Mouse (Mus musculus) ES-E14 (cell line): ENCODE results near the gene Sertad2. TPM values are rescaled to one million over a fixed set of nuclear protein-coding genes. Genes with fewer than 3 reads are reported as not detected.
A peak's percentile ranks its signal among the peaks of the same experiment; 100 is the strongest.

Source experiments
- DNase-seq: peaks from one replicate; pipeline ENCODE4 v3.0.0-alpha.2; 2013; ENCODE audit warnings: low read depth, low spot score
- H3K27ac ChIP-seq: 2 replicates; pipeline ENCODE4 v1.5.1; 2012; ENCODE audit warnings: low read depth, mild to moderate bottlenecking, low read length, moderate library complexity, mixed read lengths; ENCODE audit not compliant: poor library complexity, insufficient read depth, severe bottlenecking
- H3K36me3 ChIP-seq: 2 replicates; pipeline ENCODE4 v1.6.1; 2012; ENCODE audit warnings: mild to moderate bottlenecking, low read length, moderate library complexity, mixed read lengths; ENCODE audit not compliant: control insufficient read depth, poor library complexity, insufficient read depth, severe bottlenecking
- H3K4me1 ChIP-seq, 2 experiments: fragments of 150-350 bp in 1 of 2; sonication (generic) in 1 of 2; 2 replicates each; pipeline ENCODE4 v1.6.1; 2012; ENCODE audit warnings: low read length in 2 of 2, mild to moderate bottlenecking in 1 of 2, mixed read lengths in 1 of 2; ENCODE audit not compliant: control insufficient read depth in 2 of 2, insufficient read depth in 2 of 2, poor library complexity in 1 of 2
- H3K4me3 ChIP-seq, 2 experiments: fragments of 150-350 bp in 1 of 2; sonication (generic) in 1 of 2; 2 replicates each; pipeline ENCODE4 v1.5.1; 2012; ENCODE audit warnings: low read length in 2 of 2, low read depth in 1 of 2, mild to moderate bottlenecking in 1 of 2, mixed read lengths in 1 of 2; ENCODE audit not compliant: insufficient read depth in 1 of 2, poor library complexity in 1 of 2, severe bottlenecking in 1 of 2
- H3K9ac ChIP-seq: 2 replicates; pipeline ENCODE4 v1.6.1; 2012; ENCODE audit warnings: low read depth, mild to moderate bottlenecking, low read length, mixed read lengths; ENCODE audit not compliant: poor library complexity, insufficient read depth, severe bottlenecking
- H3K9me3 ChIP-seq: fragments of 150-350 bp; sonication (generic); 2 replicates; pipeline ENCODE4 v1.6.1; 2012; ENCODE audit warnings: low read depth, mild to moderate bottlenecking, low read length; ENCODE audit not compliant: control insufficient read depth, insufficient read depth
- CHD2 ChIP-seq: IDR thresholded peaks from 2 replicates; pipeline ENCODE4 v1.6.1; 2014; ENCODE audit warnings: mild to moderate bottlenecking, low read depth, low read length, inconsistent platforms
- HCFC1 ChIP-seq: IDR thresholded peaks from 2 replicates; pipeline ENCODE4 v1.6.1; 2012; ENCODE audit warnings: low read length, inconsistent platforms, borderline replicate concordance; ENCODE audit not compliant: insufficient read depth
- MAFK ChIP-seq: IDR thresholded peaks from 2 replicates; pipeline ENCODE4 v1.6.1; 2014; ENCODE audit warnings: mild to moderate bottlenecking, low read depth, low read length, inconsistent platforms; ENCODE audit not compliant: insufficient read depth
- ZC3H11A ChIP-seq: IDR thresholded peaks from 2 replicates; pipeline ENCODE4 v1.6.1; 2012; ENCODE audit warnings: low read depth, mild to moderate bottlenecking, inconsistent platforms, low read length, borderline replicate concordance
- ZNF384 ChIP-seq: IDR thresholded peaks from 2 replicates; pipeline ENCODE4 v1.6.1; 2012; ENCODE audit warnings: low read depth, low read length, inconsistent platforms
- in situ Hi-C, 2 experiments: fragments of 600-800 bp; cut with MboI; formaldehyde crosslinking; loops; one replicate each; pipeline ENCODE4 v1.15.1; 2025; ENCODE audit warnings: low sequenced_read_pairs in 2 of 2, inconsistent platforms in 1 of 2; ENCODE audit not compliant: unreplicated experiment in 2 of 2
- total RNA-seq: library from RNA; depleted of rRNA; stranded (reverse); fragments of 300-350 nt; gene quantifications from 2 replicates; pipeline ENCODE4 v1.2.3, GENCODE M21; 2012

Sertad2 gene
- total RNA-seq, 1 experiment, result 16.0 TPM

DNA sequence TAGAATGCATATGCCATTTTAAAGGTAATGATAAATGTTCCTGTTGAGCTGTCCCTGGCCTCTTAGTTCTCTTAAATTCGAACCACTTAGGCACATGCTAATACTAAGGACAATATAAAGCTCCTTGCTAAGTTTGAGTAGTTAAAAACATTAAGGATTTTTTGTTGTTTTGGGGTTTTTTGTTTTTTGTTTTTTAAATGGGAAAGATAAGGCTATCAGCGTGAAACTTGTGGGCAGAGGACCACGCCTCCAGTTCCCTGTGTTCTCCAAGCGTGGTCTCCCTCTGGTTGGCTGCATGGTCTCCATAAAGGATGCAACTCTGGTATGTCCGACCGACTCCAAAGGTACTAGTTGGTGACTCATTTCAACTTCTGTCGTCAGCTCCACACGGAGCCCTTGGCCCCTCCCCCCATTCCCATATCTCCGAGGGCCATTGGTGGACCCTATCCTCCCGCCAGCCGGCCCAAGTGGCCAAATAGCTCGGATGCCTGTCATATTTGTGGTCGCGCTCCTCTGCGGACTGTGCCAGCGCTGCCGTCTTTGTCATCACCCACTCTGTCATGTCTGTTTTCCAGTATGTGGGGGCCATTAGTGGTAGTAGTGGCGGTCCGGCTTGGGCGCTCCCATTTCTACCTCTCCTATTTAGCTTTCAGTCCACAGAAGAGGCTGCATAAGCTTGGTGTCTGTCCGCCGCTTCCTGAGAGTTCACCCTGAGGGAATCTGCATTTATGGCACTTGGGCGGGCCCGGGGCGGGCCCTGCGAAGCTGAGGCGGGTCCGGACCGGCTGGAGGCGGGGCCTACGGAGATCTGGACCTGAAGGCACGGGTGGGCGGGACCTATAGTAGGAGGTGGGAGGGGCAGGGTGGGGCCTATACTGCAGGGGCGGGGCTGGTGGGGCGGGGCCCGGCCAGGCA, 88.2 kb downstream of the Sertad2 start:
- Histone ChIP-seq H3K4me3 (peak overlapping the region; percentile 71 to 85), H3K4me1 (peaks cover 4 to 12% of the 10 kb centered on the region in 2 experiments; a peak in 2 of 4 replicates), H3K9me3 (no peaks in the 10 kb centered on the region), H3K9ac (peak overlapping the region; percentile 67), H3K36me3 (no peaks in the 10 kb centered on the region), H3K27ac (peak overlapping the region; percentile 67; the same call in 1 of the 2 replicates)
- TF ChIP-seq MAFK, result no peak
- TF ChIP-seq CHD2, result peak; percentile 16; the same call in 1 of the 2 replicates
- TF ChIP-seq ZC3H11A, result no peak
- TF ChIP-seq ZNF384, result no peak
- 0 out of 2 replicates have a peak, but pooled peaks have one; percentile 11 for TF ChIP-seq HCFC1
- in situ Hi-C loops, result loop anchor here in 1 of 2 experiments (25.0 kb wide), 1 partner anchor 169 kb away; no protein-coding TSS in a partner anchor
- DNase-seq, result peak; percentile 92

DNA sequence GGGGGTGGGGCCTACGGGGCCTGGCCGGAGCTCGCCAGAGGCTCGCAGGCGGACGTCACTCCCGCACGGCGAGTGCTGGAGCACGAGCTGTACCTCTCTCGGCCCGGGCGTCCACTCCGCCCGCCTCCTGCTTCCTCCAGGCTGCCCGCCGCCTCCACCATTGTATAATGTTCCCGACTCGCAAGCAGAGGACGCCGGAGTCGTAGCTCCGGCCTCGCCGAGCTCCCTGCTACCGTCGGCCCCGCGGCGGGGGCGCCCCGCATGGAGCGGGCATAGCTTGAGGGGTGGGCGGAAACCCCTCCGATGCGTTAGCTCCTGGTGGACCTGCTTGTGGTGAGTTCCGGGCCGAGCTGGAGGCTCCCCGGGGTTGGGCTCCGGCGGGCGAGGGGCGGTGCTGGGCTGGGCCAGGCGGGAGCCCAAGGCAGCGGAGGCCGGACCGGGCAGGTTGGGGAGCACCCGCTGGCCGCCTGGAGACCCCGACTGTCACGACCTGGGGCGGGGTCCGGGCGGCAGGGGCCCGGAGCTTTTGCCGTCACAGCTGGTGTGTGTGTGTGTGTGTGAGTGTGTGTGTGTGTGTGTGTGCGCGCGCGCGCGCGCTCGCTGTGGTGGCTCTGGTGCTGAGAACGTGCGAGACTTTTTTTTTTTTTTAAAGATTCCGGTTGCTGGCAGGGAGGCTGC, 89.0 kb downstream of the Sertad2 start:
- Histone ChIP-seq H3K36me3 (no peaks in the 10 kb centered on the region), H3K9ac (peak overlapping the region; percentile 83), H3K9me3 (no peaks in the 10 kb centered on the region), H3K27ac (peak overlapping the region; percentile 77), H3K4me3 (peak overlapping the region; percentile 81 to 98), H3K4me1 (peaks cover 6 to 14% of the 10 kb centered on the region in 2 experiments; a peak in 2 of 4 replicates)
- TF ChIP-seq CHD2 (no peak), HCFC1 (no peak; the same call in 1 of the 2 replicates), ZNF384 (peak; percentile 95), ZC3H11A (peak; percentile 42; the same call in 1 of the 2 replicates), MAFK (no peak)
- peak; percentile 45 for DNase-seq
- in situ Hi-C loops, result loop anchor here in 1 of 2 experiments (25.0 kb wide), 1 partner anchor 170 kb away; no protein-coding TSS in a partner anchor

- Histone ChIP-seq H3K36me3 (no peaks in the 10 kb centered on the region), H3K4me1 (peaks cover 6 to 14% of the 10 kb centered on the region in 2 experiments; a peak in 2 of 4 replicates), H3K9ac (peak overlapping the region; percentile 83; the same call in 1 of the 2 replicates), H3K4me3 (peak overlapping the region; percentile 81 to 98), H3K27ac (no peak overlapping the region), H3K9me3 (no peaks in the 10 kb centered on the region)
- in situ Hi-C loops, result loop anchor here in 1 of 2 experiments (25.0 kb wide), 1 partner anchor 170 kb away; no protein-coding TSS in a partner anchor
- DNase-seq, result no peak
- no peak for TF ChIP-seq ZC3H11A
- no peak for TF ChIP-seq MAFK
Observed at GRCm38 (mm10) chr11:20632619-20632965, 89.5 kb downstream of the Sertad2 start.

GRCm38 (mm10) chr11:20634543-20634942, 91.5 kb downstream of the Sertad2 start:
- no peak for DNase-seq
- Histone ChIP-seq H3K27ac (no peak overlapping the region), H3K9ac (no peak overlapping the region), H3K36me3 (no peaks in the 10 kb centered on the region), H3K4me1 (peaks cover 8 to 11% of the 10 kb centered on the region in 2 experiments), H3K9me3 (no peaks in the 10 kb centered on the region), H3K4me3 (no peak overlapping the region)
- TF ChIP-seq ZNF384 (no peak), MAFK (no peak), HCFC1 (no peak), CHD2 (no peak), ZC3H11A (no peak)
- in situ Hi-C loops, result loop anchor here in 1 of 2 experiments (25.0 kb wide), 1 partner anchor 172 kb away; no protein-coding TSS in a partner anchor
